Mouse (Mus musculus) layer of hippocampus, adult 9-10 months (tissue): ENCODE data around the gene Bcas3.

ENCODE experiments used
- DNase-seq: peaks from one replicate; pipeline ENCODE4 v3.0.0; 2022; ENCODE audit warnings: low spot score

The Bcas3 gene

GRCm38 (mm10) chr11:85621486-85621885 is 268.5 kb downstream of the Bcas3 start:
- DNase-seq: no peak

DNA sequence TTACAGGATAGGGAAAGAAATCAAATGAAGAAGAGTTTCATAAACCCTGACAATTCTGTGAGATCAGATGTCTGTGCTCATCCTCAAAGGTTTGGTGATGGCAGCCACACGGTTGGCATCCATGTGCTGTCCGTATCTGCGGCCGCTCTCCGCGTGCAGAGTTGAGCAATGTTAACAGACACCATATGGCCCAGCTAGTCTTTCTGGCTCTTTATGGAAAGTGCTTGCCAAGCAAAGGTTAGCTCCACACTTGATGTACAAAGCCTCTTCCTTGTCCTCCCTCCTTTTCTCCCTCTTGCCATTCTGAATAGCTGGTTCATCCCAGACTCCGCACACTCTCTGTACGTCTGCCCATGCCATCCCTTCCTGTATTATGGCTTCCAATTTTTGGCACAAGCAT is 269.0 kb downstream of the Bcas3 start:
- DNase-seq: no peak

DNA sequence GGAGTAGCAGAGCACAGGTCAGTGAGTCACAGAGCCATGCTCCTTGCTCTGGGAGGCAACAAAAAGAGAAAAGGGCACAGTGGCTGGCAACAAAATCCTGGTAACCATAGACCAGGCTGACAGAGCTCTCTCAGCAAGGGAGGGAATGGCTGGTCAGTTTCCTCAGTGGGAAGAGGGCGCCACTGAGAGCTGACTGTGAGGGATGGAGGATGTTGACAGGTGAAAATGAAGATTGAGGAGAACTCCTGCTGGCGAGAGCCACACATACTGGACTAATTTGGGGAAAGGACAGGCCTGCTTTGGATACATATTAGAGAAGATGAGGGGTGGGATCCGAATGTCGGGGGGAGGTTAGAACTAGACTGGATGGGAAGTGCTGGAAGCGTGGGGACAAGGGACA is 272.2 kb downstream of the Bcas3 start:
- no peak for DNase-seq

- DNase-seq: no peak
Observed at GRCm38 (mm10) chr11:85626846-85627245, 273.9 kb downstream of the Bcas3 start.

DNA sequence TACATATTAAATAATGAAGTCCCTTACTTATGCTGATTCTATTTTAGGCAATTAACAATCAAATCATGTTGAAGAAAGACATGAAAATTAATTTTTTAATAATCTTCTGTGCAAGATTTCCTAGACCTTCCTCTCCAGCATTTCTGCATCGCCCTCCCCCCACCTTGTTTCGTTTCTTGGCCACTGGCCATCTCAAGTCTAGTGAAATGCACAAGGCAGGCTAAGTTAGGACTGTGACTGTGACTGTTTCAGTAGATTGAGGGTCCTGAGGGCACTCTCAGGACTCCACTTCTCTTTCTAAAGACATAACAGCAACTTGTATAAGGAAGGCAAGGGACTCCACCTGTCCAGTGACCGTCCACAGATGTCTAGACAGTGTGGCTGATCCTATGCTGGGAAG is 274.4 kb downstream of the Bcas3 start:
- no peak for DNase-seq

GRCm38 (mm10) chr11:85628303-85629063 is 275.5 kb downstream of the Bcas3 start:
- no peak for DNase-seq

- no peak for DNase-seq
Observed at GRCm38 (mm10) chr11:85632568-85632981, 279.6 kb downstream of the Bcas3 start.

GRCm38 (mm10) chr11:85638696-85639495 is 285.9 kb downstream of the Bcas3 start:
- no peak for DNase-seq

- no peak for DNase-seq
Observed at GRCm38 (mm10) chr11:85640659-85641058, 287.7 kb downstream of the Bcas3 start.

DNA sequence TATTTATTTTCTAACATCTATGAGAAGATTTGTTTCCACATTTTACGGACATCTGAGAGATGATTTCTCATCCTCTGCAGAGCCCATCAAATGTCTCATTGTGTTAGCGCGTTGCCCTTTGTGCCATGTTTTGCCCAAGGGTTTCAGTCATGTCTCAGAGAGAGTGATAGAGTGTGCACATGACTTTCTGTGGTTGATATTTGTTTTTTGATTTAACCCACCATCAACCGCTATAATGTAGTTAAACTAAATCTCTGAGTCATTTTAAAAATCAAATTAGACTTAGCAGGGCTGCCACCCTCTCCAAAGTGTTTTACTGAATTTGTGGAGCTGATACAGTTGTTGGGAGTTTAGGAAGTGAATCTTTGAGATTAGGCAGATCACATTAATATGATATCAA is 288.5 kb downstream of the Bcas3 start:
- DNase-seq: no peak

DNA sequence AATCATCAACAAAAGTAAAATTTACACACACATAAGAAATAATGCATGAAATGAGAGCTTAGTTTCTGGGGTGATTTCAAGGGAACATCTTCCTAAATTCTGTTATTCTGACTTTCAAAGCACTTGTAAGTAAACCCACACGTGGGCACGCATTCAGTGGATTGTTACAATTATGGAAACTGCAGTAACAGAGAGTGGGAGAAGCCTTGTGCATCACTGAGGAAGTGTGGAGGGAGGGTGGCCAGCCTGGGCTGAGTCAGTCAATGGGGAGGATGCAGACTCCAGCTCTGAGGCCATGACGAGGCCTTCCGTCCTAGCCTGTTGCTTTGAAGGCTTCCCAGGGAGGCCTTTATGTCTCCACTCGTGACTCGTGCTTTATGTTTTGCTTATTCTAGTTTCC is 289.6 kb downstream of the Bcas3 start:
- no peak for DNase-seq

- DNase-seq: no peak
Observed at GRCm38 (mm10) chr11:85643025-85643424, 290.1 kb downstream of the Bcas3 start.

DNA sequence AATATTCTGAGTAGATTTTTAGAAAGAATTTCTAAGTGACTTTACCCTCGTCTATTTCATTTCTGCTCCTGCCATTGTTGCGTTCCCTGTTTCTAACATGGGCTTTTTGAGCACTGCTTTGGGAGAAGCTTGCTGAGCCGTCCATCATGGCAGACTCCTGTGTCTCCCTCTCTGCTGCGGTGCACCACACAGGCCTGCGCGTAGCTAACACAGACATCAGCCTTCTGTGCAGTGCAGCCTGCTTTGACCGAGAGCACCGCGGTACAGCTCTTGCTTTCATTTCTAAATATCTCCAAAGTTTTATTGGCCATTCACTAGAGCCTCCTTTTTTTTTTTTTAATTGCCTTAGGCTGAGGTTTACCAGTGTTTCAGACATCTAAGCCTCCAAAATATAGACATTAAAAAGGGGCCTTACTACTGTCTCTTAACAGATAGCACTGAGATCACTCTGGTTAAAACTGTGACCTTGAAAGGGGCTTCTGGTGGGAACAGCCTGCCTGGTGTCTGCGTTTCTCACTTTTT is 290.6 kb downstream of the Bcas3 start:
- DNase-seq: no peak

- no peak for DNase-seq
Observed at GRCm38 (mm10) chr11:85644027-85644747, 291.2 kb downstream of the Bcas3 start.

- no peak for DNase-seq
Observed at GRCm38 (mm10) chr11:85644748-85645060, 291.7 kb downstream of the Bcas3 start.

GRCm38 (mm10) chr11:85645152-85645835 is 292.3 kb downstream of the Bcas3 start:
- no peak for DNase-seq

DNA sequence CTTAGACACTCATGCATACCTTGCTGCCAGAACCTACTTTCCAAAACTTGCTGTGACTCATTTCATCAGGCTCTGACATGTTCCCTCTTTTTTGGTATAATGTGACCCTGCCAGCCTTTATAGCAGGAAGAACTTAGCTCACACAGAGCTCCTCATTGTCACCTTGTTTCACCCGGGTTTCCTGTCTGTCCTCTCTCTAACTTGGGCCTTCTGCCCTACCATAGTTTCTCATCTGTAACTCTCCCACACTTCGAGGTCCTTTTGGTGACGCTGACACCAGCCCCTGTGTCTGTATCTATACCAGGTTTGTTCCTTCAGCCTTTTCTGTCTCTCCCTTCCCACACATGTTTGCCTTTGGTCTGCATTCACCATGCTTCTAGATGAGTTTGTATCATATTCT is 295.9 kb downstream of the Bcas3 start:
- no peak for DNase-seq

DNA sequence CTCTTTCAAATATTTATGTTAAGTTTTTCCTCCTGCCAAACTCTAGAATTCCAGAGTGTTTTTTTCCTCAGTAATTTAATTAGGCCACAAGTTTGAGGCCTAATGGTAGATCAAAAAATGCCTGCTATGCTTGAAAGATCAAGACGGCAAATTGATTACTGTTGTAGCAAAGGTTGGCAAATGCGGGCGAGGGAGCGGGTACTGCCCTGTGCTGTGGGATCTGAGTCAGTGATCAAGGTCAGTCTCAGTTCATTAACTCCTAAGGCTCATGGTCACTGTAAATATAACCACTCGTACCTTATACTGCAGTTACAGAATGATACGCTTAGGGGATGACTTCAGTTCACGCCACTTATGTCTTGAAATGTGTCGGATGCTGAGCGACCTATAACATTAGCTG is 296.4 kb downstream of the Bcas3 start:
- no peak for DNase-seq

- DNase-seq: no peak
Observed at GRCm38 (mm10) chr11:85657471-85657870, 304.5 kb downstream of the Bcas3 start.

DNA sequence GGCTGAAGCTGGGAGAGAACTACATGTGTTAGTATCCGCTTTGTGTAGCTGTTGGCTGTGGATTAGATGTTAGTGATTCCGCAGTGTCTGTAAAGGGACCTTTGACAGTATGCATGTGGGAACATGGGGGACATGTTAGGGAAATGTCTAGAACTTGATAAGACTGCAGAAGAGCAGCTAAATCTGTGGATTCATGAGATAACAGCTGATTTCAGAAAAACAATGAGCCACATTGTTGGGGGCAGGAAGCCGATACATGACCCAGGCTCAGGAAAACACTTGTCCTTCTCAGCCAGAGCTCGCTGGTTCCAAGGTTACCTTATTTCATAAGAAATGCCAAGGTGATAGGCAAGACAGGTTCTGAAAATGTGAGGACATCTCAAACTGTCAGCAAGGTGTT is 307.3 kb downstream of the Bcas3 start:
- no peak for DNase-seq

DNA sequence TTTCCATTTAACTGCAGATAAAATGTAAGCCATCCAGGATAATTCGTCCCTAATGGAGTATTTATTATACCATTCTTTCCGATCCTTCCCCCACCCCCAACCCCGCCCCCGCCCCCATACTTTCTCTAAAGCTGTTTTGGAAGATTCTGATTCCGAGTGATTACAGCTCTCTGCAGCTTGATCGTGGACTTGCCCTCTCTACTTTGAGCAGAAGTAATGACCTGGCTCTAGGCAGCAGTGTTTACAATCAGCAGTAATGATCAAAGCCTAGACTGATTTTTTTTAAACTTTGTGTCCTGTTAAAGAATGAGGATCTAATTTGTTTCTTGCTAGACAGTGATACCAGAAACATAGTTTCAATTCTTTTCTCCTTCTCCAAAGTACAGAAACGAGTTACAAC is 314.2 kb downstream of the Bcas3 start:
- no peak for DNase-seq

DNA sequence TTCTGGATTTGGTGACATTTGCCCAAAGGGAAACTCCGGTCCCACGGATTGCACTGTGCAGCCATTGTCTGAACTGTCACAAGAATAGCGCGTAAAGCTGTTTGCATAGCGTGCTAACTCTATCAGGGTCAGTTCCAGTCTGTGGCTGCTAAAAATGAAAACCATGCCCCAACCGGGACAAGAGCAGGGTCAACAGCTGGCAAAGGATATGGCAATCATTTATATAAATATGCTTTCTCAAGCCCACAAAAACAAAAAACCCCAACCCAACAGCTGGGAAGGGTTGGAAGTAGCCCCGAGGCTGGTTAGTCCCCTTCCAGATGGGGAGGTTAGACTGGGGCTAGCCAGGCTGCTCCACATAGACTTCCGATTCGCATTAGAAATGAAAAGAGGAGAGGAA is 314.8 kb downstream of the Bcas3 start:
- no peak for DNase-seq
